Mouse (Mus musculus): ENCODE measurements at regions not wholly inside any gene's neighbourhood (a gene's known extent, or its start where the extent isn't known, plus 50 kb on each side); places are given as distances from the start of the nearest gene placed in this dataset.
A peak's percentile ranks its signal among the peaks of the same experiment; 100 is the strongest.

DNA sequence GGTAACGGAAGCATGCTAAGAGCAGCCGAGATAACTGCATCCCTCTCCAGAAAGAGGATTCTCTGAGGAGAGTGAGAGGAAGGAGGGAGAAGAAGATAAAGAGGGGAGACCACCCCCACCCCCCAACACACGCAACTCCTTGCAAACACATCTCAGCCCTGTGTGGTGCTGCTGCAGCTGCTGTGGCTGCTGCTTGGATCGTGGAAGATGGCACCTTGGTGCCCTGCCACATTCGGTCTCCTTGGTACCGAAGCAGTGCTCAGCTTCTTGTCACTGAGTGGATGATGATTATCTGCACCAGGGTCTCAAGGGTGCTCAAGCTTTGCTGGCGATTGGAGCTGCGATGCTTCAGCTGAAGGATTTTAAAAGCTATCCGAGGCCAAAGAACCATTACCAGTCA, 204.7 kb downstream of the Bcl11a start:
- H3K36me3 ChIP-seq (replicated peaks; ENCODE audit: control insufficient read depth, insufficient read depth, low read length) = no peaks in the 10 kb centered on the region
- no peak for DNase-seq (ENCODE audit: low spot score)
- no peaks in the 10 kb centered on the region for H3K27me3 ChIP-seq (ENCODE audit: control insufficient read depth, insufficient read depth, low read length)
- no peak overlapping the region for H3K4me2 ChIP-seq (ENCODE audit: low read depth, low read length)
- 39% methylated on average over 9 of the region's 9 CpGs for WGBS
- 0 out of 2 replicates have a peak, but pooled peaks cover 4% of the 10 kb centered on the region for H3K4me1 ChIP-seq (ENCODE audit: control insufficient read depth, insufficient read depth)
- no peak for TF ChIP-seq CTCF (IDR thresholded peaks at IDR 0.05; ENCODE audit: low read depth)
- no peak for TF ChIP-seq EP300 (IDR thresholded peaks at IDR 0.05; ENCODE audit: low read depth)
- H3K27ac ChIP-seq (ENCODE audit: low read depth) = no peak overlapping the region
- no peaks in the 10 kb centered on the region for H3K9me3 ChIP-seq (replicated peaks; ENCODE audit: control insufficient read depth, low read length)
- no peak for ATAC-seq (ENCODE audit: insufficient read depth, low read depth)
- H3K9ac ChIP-seq (replicated peaks; ENCODE audit: low read depth, low read length) = no peak overlapping the region
- no peak overlapping the region for H3K4me3 ChIP-seq (ENCODE audit: low read depth, low read length)

DNA sequence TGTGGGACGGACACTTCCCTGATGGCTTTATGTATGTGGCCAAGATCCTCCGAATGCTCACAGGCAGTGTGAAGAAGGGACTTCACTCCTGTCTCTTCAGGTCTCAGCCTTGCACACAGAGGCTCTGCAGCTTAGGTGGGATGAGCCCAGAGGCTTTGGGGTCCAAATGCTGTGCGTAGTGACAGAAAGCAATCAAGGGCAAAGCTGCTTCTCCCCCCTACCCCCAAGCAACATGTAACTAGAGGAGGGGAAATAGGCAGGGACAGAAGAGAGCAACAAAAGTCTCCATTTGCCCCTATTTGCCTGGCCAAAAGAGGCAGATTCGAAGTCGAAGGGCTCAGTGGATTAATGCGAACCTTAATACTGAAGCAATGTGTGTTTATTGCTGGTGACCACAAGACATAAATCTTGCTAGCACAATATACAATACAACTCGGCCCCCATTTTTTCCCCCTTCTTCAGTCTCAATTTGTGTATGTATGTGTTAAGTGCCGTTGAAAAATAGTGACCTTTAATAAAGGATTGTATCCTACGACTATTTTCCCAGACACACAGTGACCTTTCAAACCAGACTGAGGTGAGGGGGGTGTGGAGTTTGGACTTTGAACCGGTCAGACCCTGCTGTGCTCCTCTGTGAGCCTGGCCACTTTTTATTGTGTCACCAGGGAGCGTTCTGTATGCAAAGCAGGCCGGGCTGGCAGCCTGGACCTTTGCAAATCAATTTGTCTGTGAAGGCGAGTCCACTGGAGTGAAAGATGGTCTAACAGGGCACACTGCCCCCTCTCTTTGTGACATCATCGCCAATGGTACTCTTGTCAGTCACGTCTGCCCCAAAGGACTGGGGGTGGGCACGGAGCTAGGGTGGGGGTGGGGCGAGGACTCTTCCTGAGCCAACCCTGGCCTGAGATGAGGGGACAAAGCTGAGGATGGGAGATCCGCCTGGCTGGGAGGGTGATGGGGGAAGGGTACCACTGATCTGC, 208.6 kb downstream of the Bcl11a start:
- Histone ChIP-seq H3K36me3 (replicated peaks; ENCODE audit: control insufficient read depth, insufficient read depth, low read length) (no peaks in the 10 kb centered on the region), H3K27ac (ENCODE audit: low read depth) (no peak overlapping the region), H3K4me1 (ENCODE audit: control insufficient read depth, insufficient read depth) (0 out of 2 replicates have a peak, but pooled peaks cover 4% of the 10 kb centered on the region), H3K9me3 (replicated peaks; ENCODE audit: control insufficient read depth, low read length) (no peaks in the 10 kb centered on the region), H3K27me3 (ENCODE audit: control insufficient read depth, insufficient read depth, low read length) (no peaks in the 10 kb centered on the region), H3K4me3 (ENCODE audit: low read depth, low read length) (no peak overlapping the region), H3K9ac (replicated peaks; ENCODE audit: low read depth, low read length) (no peak overlapping the region), H3K4me2 (ENCODE audit: low read depth, low read length) (no peak overlapping the region)
- WGBS = 50% methylated on average over 18 of the region's 18 CpGs
- TF ChIP-seq EP300 (IDR thresholded peaks at IDR 0.05; ENCODE audit: low read depth) (no peak), CTCF (IDR thresholded peaks at IDR 0.05; ENCODE audit: low read depth) (no peak)
- no peak for ATAC-seq (ENCODE audit: insufficient read depth, low read depth)
- DNase-seq (ENCODE audit: low spot score) = no peak

DNA sequence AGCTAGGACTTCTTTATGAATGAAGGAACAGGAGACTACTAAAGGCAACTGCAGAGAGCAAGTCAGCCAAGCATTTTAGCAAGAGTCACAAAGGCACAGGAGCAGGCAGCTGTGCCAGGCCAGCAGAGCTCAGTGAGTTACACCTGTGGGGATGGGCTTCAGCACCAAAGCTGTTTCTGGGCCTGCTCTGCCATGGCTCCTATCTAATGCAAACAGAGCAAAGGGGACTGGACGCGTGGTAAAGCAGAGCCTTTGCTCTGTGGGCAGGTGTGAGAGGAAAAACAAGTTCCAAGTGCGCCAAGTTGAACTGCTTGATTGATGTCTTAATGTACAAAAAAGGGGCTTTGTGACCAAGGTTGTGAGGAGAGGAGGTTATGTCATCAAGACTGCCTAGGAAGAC, 215.4 kb downstream of the Bcl11a start:
- Histone ChIP-seq H3K27ac (ENCODE audit: low read depth) (no peak overlapping the region), H3K36me3 (replicated peaks; ENCODE audit: control insufficient read depth, insufficient read depth, low read length) (no peaks in the 10 kb centered on the region), H3K9ac (replicated peaks; ENCODE audit: low read depth, low read length) (no peak overlapping the region), H3K9me3 (replicated peaks; ENCODE audit: control insufficient read depth, low read length) (no peaks in the 10 kb centered on the region), H3K27me3 (ENCODE audit: control insufficient read depth, insufficient read depth, low read length) (no peaks in the 10 kb centered on the region), H3K4me2 (ENCODE audit: low read depth, low read length) (no peak overlapping the region), H3K4me3 (ENCODE audit: low read depth, low read length) (no peak overlapping the region), H3K4me1 (ENCODE audit: control insufficient read depth, insufficient read depth) (peaks cover 8% of the 10 kb centered on the region; the same call in 1 of the 2 replicates)
- ATAC-seq (ENCODE audit: insufficient read depth, low read depth) (no peak), DNase-seq (ENCODE audit: low spot score) (no peak)
- 87% methylated on average over 3 of the region's 3 CpGs for WGBS
- TF ChIP-seq EP300 (IDR thresholded peaks at IDR 0.05; ENCODE audit: low read depth) (no peak), CTCF (IDR thresholded peaks at IDR 0.05; ENCODE audit: low read depth) (no peak)

DNA sequence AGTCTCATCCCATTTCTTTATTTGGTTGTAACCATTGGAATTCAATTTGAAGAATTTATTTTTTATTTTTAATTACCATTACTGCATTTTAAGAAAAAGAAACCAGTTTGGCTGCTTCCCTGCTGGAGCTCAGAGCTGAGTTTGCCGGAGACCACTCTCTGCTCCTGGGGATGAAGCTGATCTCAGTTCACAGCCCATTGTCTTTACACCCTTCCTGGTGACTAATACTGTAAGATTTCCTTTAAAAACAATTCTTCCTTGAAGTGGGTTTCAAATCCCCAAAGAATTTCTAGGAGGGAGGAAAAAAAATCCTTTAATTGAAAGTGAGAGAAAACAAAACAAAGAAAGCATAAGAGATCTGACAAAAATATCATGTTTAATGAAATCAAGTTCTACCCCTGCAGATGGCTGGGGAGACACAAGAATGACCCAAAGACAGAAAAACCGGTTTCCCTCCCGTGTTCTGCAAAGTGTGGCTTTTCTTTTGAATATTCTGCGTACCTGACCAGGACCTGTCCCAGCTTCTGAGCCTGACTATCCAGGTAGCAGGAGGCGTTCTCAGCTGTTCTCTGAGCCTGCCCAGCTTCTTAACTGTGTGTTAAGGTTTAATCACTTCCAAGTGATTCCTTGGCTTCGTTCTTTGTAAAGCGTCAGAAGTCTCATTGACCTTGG, 216.1 kb downstream of the Bcl11a start:
- no peak for ATAC-seq (ENCODE audit: insufficient read depth, low read depth)

DNA sequence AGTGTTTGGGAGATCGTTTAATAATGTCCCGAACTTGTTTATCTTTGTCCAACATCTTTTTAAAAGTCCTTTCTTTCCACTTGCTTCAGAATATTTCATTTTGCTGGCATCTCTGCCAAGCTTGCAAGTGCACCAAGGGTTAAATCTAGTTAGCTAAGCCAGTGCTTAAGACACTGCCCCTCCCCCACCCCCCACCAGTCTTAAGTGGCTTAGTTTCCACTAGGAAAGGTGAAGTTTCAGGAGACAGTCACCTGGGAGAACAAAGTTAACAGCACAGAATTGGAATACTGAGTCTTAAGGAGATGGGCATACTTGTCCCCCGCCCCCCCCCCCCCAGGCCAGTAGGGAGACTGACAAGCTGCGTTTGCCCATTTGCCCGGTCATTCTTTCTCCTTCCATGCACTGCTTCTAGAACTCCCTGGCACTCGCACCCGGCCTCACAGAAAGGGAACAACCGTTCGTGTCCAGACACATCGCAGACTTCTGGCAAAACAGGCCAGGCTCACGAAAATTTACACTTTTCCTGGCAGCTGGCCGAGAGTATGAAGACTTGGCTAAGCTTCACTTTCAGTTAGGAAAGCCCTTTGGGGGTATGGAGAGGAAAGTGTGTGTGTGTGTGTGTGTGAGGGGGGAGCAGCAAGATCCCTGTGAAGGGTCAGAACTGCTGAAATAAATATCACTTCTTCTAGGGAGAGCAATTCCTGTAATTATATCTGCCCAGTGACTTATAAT, 219.2 kb downstream of the Bcl11a start:
- no peak overlapping the region for H3K9ac ChIP-seq (replicated peaks; ENCODE audit: low read depth, low read length)
- no peak overlapping the region for H3K4me3 ChIP-seq (ENCODE audit: low read depth, low read length)
- no peaks in the 10 kb centered on the region for H3K36me3 ChIP-seq (replicated peaks; ENCODE audit: control insufficient read depth, insufficient read depth, low read length)
- H3K9me3 ChIP-seq (replicated peaks; ENCODE audit: control insufficient read depth, low read length) = no peaks in the 10 kb centered on the region
- peak overlapping the region; percentile 10; the same call in 1 of the 2 replicates for H3K4me2 ChIP-seq (ENCODE audit: low read depth, low read length)
- DNase-seq (ENCODE audit: low spot score) (no peak), ATAC-seq (ENCODE audit: insufficient read depth, low read depth) (peak; percentile 24; the same call in 1 of the 2 replicates)
- peaks cover 8% of the 10 kb centered on the region; the same call in 1 of the 2 replicates for H3K4me1 ChIP-seq (ENCODE audit: control insufficient read depth, insufficient read depth)
- no peaks in the 10 kb centered on the region for H3K27me3 ChIP-seq (ENCODE audit: control insufficient read depth, insufficient read depth, low read length)
- 41% methylated on average over 12 of the region's 12 CpGs for WGBS
- TF ChIP-seq EP300 (IDR thresholded peaks at IDR 0.05; ENCODE audit: low read depth) (no peak), CTCF (IDR thresholded peaks at IDR 0.05; ENCODE audit: low read depth) (no peak)
- no peak overlapping the region for H3K27ac ChIP-seq (ENCODE audit: low read depth)

More for the DNA sequence above, 216.1 kb downstream of the Bcl11a start:
- no peak overlapping the region for H3K9ac ChIP-seq (replicated peaks; ENCODE audit: low read depth, low read length)
- DNase-seq (ENCODE audit: low spot score) = no peak
- H3K27ac ChIP-seq (ENCODE audit: low read depth) = no peak overlapping the region
- H3K4me1 ChIP-seq (ENCODE audit: control insufficient read depth, insufficient read depth) = peaks cover 8% of the 10 kb centered on the region; the same call in 1 of the 2 replicates
- WGBS = 77% methylated on average over 7 of the region's 7 CpGs
- no peak overlapping the region for H3K4me3 ChIP-seq (ENCODE audit: low read depth, low read length)
- no peaks in the 10 kb centered on the region for H3K9me3 ChIP-seq (replicated peaks; ENCODE audit: control insufficient read depth, low read length)
- no peaks in the 10 kb centered on the region for H3K27me3 ChIP-seq (ENCODE audit: control insufficient read depth, insufficient read depth, low read length)
- TF ChIP-seq CTCF (IDR thresholded peaks at IDR 0.05; ENCODE audit: low read depth) = no peak
- TF ChIP-seq EP300 (IDR thresholded peaks at IDR 0.05; ENCODE audit: low read depth) = no peak
- no peaks in the 10 kb centered on the region for H3K36me3 ChIP-seq (replicated peaks; ENCODE audit: control insufficient read depth, insufficient read depth, low read length)
- no peak overlapping the region for H3K4me2 ChIP-seq (ENCODE audit: low read depth, low read length)
